Mouse (Mus musculus): Measurements from ENCODE around the gene 1700012B07Rik. TPM values are rescaled to one million over a fixed set of nuclear protein-coding genes. Genes with fewer than 3 reads are reported as not detected.

Gene 1700012B07Rik
- 1.2 and 1.3 TPM in 2 replicates for polyA plus RNA-seq (2015; fragmentation: Nextera tagmentation; extraction: Ambion mirVana)

GRCm38 (mm10) chr11:109827946-109828345 is at the start of gene 1700012B07Rik:
1700012B07Rik (minus strand) TSS chr11:109828046.
- DNase-seq (ENCODE audit: low spot score): no peak

- no peak for DNase-seq (ENCODE audit: low spot score)
Measured at GRCm38 (mm10) chr11:109876767-109877166, 48.9 kb upstream of the 1700012B07Rik start.

GRCm38 (mm10) chr11:109875834-109876233 is 48.0 kb upstream of the 1700012B07Rik start:
- DNase-seq (ENCODE audit: low spot score): no peak

DNA sequence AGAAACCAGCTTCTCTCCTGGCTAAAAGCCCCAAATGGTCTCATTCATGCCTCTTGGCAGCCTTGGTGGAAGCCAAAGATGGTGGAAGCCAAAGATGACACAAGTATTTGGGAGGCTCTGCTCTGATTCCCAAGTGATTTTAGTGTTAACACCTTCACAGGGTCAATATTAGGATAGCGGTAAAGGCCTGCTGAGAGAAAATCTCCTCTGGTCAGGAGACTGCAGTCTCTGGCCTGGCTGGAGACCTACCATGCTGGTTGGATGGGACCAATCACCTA is 47.6 kb upstream of the 1700012B07Rik start:
- no peak for DNase-seq (ENCODE audit: low spot score)

- DNase-seq (ENCODE audit: low spot score): no peak
Measured at GRCm38 (mm10) chr11:109874651-109875524, 47.0 kb upstream of the 1700012B07Rik start.

DNA sequence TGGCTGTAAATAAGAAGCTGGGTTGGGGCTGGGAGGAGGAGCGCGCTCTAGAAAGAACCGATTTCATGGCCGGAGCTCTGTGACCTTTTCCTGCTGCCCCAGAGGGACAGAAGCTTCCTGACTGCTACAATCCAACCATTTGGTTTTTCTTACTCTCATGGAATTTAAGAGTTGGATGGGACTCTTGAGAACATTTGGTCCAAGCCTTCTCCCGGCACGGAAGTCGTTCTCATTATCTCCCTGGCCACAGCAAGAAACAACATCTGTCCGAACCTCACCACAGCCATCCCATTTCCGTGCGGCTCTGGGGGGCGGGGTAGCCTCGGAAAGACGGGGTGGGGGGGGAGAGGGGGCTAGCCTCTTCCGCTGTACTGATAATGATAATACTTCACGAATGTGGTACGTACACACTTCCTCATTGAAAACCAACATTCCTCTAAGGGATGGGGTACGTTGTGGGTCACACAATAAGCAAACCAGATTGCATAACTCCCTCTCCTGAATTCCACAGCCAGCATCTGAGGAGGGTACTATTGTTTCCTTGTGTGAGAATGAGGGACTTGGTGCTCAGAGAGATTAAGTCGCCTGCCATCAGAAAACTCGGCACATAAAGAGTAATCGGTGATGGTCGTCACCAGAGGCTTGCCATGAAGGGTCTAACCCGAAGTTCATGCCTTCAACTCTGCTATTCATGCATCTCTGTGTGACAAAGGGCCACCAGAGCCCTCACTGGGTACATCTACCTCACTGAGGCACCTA is 46.2 kb upstream of the 1700012B07Rik start:
- DNase-seq (ENCODE audit: low spot score): no peak

DNA sequence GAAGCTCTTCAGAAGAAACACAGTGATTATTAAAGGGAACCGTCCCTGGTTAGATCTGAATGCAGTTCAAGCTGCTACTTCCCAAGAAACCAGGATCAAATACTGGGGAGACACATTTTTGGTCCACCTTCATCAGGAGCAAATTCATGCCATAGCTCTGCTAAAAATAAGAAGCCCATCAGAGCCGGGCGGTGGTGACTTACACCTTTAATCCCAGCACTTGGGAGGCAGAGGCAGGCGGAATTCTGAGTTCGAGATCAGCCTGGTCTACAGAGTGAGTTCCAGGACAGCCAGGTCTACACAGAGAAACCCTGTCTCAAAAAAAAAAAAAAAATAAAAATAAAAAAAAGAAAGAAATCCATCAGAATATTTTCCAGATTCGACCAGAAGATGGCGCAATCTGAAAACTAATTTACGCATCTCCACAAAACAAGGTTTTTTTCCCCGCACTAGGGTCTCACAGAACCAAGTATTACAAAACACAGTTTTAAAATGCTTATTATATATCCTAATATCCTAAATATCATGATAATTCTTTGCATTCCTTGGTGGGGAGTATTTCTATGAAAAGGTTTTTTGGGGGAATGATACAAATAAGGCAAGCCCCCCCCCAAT is 45.4 kb upstream of the 1700012B07Rik start:
- peak; percentile 31 for DNase-seq (ENCODE audit: low spot score)

- DNase-seq (ENCODE audit: low spot score): no peak
Measured at GRCm38 (mm10) chr11:109872674-109873073, 44.8 kb upstream of the 1700012B07Rik start.

- no peak for DNase-seq (ENCODE audit: low spot score)
Measured at GRCm38 (mm10) chr11:109872056-109872455, 44.2 kb upstream of the 1700012B07Rik start.

- no peak for DNase-seq (ENCODE audit: low spot score)
Measured at GRCm38 (mm10) chr11:109867861-109868260, 40.0 kb upstream of the 1700012B07Rik start.

GRCm38 (mm10) chr11:109866537-109867160 is 38.8 kb upstream of the 1700012B07Rik start:
- DNase-seq (ENCODE audit: low spot score): no peak

DNA sequence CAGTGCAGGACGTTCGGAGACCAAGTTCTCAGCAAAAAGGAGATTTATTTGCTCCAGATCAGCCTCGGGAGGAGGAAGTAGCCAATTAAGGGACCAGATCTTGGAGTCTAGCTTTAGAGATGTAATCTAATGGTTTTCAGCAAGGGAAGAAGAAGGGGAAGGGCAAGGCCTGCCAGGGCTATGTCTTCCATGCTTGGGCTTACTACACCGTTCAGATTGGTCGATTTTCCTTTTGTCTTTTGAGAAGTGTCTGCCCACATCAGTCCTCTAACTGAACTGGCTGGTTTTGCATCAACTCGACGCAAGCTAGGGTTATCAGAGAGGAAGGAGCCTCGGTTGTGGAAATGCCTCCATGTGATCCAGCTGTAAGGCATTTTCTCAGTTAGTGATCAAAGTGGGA is 37.7 kb upstream of the 1700012B07Rik start:
- DNase-seq (ENCODE audit: low spot score): no peak

DNA sequence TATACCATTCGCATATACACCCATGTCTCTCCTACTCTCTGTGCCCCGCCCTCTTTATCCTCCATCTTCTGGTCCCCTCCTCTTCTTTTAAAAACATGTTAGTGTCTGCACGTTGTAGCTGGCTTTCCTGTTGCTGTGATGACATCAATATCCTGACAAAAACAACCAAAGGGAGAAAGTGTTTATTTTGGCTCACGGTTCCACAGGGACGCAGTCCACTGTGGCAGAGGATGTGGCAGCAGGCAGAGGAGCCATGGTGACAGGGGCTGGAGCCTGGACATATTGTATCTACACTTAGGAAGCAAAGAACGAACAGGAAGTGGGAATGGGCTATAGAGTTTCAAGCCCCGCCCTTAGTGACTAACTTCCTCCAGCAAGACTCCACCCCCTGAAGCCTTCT is 36.1 kb upstream of the 1700012B07Rik start:
- DNase-seq (ENCODE audit: low spot score): no peak

- DNase-seq (ENCODE audit: low spot score): peak; percentile 69
Measured at GRCm38 (mm10) chr11:109863194-109863746, 35.4 kb upstream of the 1700012B07Rik start.

DNA sequence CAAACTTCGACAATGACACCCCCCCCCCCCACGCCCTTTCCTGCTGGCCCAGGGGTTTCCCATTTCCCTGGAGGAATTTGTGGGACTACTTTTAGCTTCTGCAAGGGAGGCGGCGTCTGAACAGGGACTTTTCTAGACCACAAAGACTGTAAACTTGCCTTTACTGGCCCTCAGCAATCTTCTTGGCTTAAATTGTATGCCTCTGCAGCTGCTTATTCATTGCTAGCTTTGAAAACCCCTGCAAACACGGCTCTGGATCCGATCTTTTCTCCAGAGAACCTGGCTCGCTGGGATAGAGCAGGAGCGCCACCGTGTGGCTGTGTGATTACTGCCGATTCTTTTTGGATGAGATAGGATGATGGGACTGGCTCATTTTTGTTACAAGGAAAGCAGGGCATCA is 32.7 kb upstream of the 1700012B07Rik start:
- peak; percentile 91 for DNase-seq (ENCODE audit: low spot score)

GRCm38 (mm10) chr11:109859939-109860469 is 32.2 kb upstream of the 1700012B07Rik start:
- DNase-seq (ENCODE audit: low spot score): peak; percentile 88

- no peak for DNase-seq (ENCODE audit: low spot score)
Measured at GRCm38 (mm10) chr11:109859441-109859840, 31.6 kb upstream of the 1700012B07Rik start.

GRCm38 (mm10) chr11:109857086-109857485 is 29.2 kb upstream of the 1700012B07Rik start:
- no peak for DNase-seq (ENCODE audit: low spot score)

DNA sequence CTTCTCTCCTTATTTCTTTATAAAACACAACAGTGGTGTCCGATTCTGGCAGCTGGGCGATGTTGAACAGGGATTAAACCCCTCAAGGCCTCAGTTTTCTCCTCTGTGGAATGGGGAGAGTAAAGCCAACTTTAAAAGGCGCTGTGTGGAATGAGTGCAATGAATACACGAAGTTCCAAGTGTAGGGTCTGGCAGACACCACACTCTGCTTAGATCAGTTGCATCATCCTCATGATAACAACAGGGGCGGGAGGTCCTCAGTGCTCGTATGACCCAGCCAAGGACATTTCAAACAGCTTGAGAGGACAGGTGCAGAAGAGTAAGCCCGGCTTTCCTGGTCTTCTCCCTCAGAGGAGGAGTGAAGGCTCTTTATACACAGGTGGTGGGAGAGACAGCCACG is 26.2 kb upstream of the 1700012B07Rik start:
- no peak for DNase-seq (ENCODE audit: low spot score)

DNA sequence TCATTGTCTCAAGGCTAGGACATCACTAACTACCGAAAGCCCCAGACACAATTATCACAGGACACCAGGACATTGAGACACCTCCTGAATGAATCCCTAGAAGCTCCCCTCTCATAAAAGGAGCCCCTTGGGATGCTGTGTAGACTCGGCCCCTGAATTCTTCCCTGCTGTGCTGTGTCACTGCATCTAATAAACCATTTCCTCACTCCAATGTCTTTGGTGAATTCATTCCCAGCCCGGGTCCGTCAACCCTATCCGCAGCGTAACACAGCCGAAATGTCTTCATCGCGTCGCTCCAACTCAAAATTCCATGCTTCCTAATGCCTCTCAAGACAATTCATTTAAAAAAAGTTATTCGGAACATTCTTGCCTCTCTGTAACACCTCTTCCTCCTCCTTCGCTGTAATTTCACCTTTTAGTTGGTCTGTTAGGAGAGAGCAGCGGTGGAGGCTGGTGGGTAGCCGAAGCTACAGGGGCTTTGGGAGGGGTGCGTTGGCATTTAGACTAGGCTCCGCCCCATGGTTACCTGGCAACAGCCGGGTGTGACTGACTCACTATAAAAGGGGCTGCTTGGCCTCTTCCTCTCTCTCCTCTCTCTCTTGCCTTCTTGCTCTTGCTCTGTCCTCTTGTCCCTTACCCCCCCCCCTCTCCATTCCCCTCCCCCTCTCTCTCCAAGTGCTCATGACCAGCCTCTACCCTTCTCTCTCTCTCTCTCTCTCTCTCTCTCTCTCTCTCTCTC is 25.6 kb upstream of the 1700012B07Rik start:
- peak; percentile 43 for DNase-seq (ENCODE audit: low spot score)

Measured in thymus, postnatal 0 days (tissue).